Mouse (Mus musculus): ENCODE data around the gene Gm17387.
"Not testable (repeated sequence)": the region's sequence is repeated elsewhere in the genome, so short reads cannot be mapped to it uniquely, and the experiment has no call there.

Gm17387 gene

GRCm38 (mm10) chr7:141016707-141017697, 11.9 kb upstream of the Gm17387 start:
- DNase-seq (ENCODE audit: low read depth, low spot score) = no peak

- not testable (repeated sequence) for DNase-seq (ENCODE audit: low read depth, low spot score)
Observed at GRCm38 (mm10) chr7:141017824-141018223, 11.1 kb upstream of the Gm17387 start, which contains the start of gene Ifitm6. Gene Ifitm6, minus strand, starts transcription at chr7:141017924.

GRCm38 (mm10) chr7:141019028-141019427, 9.9 kb upstream of the Gm17387 start:
- DNase-seq (ENCODE audit: low read depth, low spot score) = peak; percentile 17

- DNase-seq (ENCODE audit: low read depth, low spot score) = no peak
Observed at GRCm38 (mm10) chr7:141021489-141022449, 7.2 kb upstream of the Gm17387 start.

GRCm38 (mm10) chr7:141024865-141025838, 3.8 kb upstream of the Gm17387 start:
- DNase-seq (ENCODE audit: low read depth, low spot score) = no peak

DNA sequence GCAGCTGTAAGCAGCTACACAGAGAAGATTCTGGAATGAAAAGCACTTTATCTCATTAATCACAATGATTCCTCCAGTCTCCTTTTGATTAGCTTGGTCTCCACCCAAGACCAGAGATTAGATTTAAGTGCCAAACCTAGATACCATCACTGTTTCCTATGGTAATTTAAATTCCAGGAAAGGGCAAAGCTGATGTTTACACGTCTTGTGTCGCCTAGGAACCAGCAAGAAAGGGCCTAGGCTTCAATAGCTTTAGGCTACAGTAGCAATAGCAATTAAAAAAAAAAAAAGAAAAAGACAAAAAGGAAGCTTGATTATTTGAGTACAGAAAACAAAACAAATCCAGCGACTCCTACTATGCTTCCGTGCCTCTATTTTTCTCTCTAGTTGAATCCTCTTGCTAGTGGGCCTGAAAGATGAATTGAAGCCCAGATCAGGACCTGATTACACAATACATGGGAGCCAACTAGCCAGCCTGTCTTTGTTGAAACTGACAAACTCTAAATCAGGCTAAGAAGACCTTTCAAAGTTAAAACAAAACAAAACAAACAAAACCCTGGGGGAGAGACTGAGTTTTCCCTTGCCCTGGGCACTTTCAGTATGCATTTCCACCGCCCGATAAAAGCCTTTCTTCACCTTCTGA, 2.7 kb upstream of the Gm17387 start:
- DNase-seq (ENCODE audit: low read depth, low spot score) = no peak

GRCm38 (mm10) chr7:141026740-141027098, 2.2 kb upstream of the Gm17387 start:
- no peak for DNase-seq (ENCODE audit: low read depth, low spot score)

DNA sequence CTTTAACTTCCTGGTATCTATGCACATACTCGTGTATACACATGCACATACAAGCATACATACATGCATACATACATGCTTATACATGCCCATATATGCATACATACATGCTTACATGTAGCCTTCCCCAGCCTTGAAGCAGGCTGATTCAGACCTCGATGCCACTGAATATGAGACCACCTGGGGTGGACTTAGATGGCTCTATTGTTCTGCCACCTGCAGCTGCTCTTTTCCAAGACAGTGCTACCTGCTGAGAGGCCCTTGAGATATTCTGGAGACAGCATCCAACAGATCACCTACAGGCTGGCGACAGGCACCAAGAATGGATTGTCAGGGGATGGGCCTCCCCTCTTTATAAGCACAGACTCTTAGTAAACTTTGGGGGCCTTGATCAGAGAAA, 1.5 kb downstream of the Gm17387 start:
- DNase-seq (ENCODE audit: low read depth, low spot score) = no peak

DNA sequence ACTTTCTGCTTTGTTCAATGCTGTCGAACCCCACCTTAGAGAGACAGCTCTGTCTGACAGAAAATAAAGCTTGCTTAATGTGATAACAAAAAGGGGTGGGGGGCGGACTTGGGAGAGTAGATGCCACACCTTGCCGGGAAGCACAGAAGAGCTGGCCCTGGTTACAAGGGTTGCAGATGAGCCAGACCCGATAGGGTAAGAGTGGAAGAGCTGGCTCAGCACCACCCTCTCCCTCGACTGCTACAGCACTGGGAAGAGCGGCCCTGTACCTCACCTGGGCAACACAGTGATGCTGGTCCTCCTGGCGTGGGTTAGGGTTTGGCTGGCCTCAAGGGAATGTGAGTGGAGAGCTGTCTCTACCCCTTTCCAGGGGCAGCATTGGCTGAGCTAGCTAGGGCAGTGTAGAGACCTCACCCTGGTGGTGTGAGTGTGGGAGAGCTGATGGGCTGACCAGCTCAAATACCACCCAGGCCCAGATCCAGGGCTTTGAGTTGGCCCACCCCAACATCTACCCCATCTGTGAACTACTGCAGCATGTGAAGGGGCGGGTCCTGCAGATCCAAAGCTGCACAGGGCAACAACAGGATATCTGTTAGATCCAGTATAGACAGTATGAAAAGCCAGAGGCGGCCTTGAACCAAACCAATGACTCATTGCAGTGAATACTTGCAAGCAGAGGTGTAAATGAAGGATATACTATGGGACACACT, 3.7 kb downstream of the Gm17387 start:
- no peak for DNase-seq (ENCODE audit: low read depth, low spot score)

GRCm38 (mm10) chr7:141036624-141037023, 7.7 kb downstream of the Gm17387 start:
- DNase-seq (ENCODE audit: low read depth, low spot score) = not testable (repeated sequence)

DNA sequence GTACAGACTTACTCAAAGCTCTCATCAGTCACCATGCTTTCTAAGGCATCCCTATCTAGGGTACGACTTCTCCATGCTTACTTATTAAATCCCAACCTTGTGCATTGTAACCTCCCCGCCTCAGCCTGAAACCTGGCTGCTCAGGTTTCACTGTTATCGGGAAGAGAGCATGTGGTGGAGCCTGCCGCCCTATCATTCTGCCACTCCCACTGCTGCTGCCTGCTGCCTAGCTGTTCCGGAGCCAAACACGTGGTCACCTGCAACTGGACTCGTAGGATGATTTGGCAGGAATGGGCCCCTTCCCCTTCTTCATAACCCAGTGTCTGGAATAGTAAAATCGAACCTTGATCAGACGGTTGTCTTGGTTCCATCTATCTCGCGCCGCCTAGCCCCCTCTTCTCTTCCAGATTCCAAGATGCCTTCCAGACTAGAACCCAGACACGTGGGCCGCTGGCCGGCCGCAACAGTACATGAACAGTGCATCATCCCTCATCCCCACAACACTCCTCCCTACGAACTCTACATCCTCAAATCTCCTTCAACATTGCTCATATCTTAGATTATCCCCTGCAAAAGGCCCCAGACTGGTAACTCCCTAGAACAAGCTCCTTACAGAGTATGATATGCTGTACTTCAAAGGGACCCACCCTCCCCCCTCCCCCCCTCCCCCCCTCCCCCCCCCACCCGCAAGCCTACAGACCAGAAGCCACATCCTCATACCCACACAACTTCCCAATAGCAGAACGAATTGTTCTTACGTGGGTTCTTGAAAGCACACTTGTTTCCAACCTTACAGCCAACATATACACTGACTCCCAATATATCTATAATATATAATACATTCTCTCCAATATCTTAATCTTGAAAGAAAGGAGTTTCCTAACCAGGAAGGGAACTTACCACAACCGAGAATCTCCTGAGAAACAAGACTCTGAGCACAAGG, 9.4 kb downstream of the Gm17387 start:
- peak; percentile 45 for DNase-seq (ENCODE audit: low read depth, low spot score)

DNA sequence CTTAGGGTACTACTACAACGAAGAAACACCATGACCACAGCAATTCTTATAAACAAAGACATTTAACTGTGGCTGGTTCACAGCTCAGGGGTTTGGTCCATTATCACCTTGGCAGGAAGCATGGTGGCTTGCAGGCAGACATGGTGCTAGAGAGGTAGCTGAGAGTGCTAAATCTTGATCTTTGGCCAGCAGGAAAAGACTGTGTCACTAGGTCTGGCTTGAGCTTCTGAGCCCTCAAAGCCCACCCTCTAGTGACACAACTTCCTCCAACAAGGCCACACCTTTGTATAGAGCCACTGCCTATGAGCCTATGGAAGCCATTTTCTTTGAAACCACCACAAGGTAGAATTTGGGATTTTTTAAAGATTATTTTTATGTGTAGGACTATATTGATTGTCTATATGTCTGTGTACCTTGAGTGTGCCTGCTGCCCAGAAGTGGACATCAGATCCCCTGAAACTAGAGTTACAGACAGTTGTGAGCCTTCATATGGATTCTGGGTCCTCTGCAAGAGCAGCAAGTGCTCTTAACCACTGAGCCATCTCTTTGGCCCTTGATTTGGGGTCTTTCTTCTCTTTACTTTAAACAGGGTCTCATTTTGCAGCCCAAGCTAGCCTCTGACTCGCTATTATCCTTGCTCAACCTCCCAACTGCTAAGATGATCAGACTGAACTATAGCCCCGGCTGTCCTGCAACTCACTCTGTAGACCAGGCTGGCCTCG, 10.6 kb downstream of the Gm17387 start:
- DNase-seq (ENCODE audit: low read depth, low spot score) = peak; percentile 21

DNA sequence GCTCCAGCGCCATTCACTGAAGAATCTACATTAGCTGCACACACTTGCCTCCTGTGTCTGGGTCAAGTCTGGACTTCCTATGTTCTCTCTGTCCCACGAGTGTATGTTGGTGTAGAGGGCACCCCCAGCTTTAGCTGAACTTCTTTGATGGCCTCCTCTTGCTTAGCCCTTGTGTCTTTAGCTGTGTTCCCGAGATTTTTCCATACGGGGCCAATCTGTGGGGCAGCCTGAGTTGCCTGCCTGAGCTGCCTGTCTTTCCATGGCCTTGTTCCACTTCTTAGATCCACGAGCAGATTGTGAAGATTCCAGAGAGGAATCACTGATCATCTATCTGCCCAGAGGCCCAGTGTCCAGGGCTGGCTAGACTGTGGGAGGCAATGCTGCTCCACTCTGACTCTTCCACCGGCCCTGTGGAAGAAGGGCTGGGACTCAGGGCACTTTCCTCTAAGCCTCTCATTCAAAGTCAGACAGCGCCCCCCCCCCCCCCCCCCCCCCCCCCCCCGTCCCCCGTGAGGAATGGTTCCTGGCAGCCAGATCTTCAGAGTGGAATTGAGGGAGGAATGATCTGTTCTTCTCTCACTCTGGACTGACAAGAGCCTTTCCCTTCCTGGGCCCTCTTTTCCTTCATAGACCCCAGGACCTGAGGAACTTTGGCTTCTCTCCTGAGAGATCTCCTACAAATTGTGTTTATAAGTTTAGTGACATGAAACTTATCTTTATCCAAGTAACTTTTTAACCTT, 12.1 kb downstream of the Gm17387 start:
- no peak for DNase-seq (ENCODE audit: low read depth, low spot score)

- DNase-seq (ENCODE audit: low read depth, low spot score) = no peak
Observed at GRCm38 (mm10) chr7:141041661-141042060, 12.7 kb downstream of the Gm17387 start.

DNA sequence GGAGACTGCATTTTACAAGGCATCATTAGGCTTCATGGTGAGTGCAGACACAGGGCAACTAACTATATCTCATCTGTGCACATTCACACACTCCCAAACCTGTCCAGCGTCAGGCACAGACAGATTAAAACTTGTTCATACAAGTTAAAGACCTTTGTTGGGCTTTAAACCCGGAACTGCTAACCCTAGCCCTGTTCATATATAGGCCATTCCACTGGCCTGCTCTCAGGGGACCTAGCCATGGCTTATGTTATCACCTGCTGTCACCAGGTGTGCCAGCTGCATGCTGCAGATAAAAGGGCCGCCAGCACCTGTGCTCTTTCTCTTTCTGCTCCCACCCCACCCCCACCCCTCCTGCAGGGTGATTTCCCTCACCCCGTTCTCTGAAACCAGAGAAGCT, 13.6 kb downstream of the Gm17387 start:
- no peak for DNase-seq (ENCODE audit: low read depth, low spot score)

- peak; percentile 33 for DNase-seq (ENCODE audit: low read depth, low spot score)
Observed at GRCm38 (mm10) chr7:141046931-141047580, 18.1 kb downstream of the Gm17387 start.
